Mouse (Mus musculus) spleen, adult 12 weeks (tissue): ENCODE data around the gene Arhgap19.
A peak's percentile ranks its signal among the peaks of the same experiment; 100 is the strongest.

Experiments
- DNase-seq: peaks from one replicate; pipeline ENCODE4 v3.0.0; 2022; ENCODE audit warnings: low spot score

The Arhgap19 gene

DNA sequence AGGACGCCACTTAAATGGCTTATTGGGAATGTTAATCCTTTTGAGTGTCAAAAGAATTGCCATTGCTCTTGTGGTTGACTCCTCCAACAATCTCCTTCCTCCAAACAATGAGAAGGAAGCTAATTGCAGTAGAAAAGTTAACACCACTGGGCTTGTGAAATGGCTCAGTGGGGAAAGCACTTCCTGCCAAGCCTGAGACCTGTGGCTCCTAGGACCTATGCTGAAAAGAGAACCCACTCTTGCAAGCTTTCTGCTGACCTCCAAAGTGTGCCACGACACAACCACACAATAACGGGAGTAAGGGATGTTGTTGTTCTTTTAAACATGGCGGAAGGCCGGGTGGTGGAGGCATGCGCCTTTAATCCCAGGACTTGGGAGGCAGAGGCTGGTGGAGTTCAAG lies 4.3 kb downstream of the Arhgap19 start:
- no peak for DNase-seq

DNA sequence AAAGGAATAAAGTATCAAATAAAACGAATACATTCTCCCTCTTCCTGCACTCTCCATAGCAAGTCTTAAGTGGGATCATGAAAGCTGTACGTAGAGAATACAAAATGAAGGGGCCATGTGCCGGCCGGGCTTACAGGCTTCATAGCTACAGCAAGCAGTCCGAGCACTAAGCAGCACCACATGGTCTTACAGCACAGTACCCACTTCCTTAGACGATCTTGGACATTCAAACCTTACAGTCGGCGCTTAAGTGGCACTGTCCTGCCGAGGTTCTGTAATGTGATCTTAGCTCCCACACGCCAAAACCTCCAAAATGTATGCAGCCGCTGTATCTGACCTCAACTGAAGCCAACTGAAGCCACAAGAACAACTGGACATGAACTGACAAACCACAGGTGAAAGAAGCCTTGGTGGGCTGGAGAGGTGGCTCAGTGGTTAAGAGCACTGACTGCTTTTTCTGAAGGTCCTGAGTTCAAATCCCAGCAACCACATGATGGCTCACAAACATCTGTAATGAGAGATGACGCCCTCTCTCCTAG lies 5.0 kb downstream of the Arhgap19 start:
- no peak for DNase-seq

DNA sequence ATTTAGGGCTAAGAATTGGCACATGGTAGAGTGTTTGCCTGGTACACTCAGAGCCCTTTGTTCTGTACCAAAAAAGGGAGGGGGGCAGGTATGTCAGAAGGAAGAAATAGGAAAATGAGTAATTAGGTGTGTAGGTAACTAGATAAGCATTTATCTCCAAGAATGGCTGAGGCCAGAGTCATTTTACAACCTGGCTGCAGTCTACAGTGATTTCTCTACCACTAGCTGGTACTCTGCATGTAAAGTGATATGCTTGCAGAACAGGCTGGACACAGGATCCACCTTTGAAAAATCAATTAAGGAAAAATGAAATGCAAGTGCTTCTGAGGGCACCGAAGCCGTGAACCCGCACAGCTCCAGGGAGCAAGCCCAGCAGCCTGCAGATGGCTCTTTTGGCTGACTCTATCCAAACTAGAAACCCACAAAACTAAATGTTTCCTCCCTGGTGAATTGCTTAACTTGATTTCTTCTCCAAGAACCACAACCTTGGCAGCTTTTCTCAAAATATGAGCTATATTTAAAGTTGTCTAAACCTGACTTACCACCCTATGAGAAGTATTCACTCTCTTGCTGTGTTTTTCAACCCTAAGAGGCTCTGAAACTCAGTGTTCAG lies 5.6 kb downstream of the Arhgap19 start:
- DNase-seq = no peak

DNA sequence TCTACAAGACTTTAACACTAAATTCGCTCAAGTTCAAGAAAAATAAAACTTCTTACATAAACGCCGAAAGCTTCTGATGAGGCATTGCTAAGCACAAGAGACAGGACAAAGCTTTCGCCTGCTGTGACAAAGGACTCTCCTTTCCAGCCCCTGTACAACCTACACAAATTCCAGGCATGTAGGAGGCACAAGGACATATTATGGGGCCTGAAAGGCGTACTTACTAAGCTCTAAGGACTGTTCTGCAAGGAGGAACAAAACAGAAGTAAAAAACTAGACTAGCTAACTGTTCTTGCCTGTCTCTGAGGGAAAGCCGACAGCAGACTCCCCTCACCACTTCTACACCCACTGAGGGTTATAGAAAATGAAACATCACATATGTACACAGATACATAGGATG lies 6.9 kb downstream of the Arhgap19 start:
- no peak for DNase-seq

DNA sequence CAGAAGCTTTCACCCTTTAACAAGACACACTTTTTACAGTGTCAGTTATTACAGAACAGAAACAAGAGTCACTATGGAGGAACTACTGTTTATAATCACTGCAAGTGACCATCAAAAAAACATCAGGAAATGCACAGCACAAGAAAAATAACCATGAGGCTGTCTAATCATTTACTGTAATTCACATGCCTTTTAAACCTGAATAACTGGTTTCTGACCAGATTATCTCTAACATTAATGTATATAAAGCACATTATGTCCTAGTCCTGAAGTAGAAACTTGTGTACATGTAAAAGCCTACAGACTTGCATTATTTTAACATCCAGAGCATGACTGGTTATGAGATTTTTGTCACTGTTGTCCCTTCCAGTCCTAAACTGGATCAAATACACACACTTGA lies 7.8 kb downstream of the Arhgap19 start:
- no peak for DNase-seq

DNA sequence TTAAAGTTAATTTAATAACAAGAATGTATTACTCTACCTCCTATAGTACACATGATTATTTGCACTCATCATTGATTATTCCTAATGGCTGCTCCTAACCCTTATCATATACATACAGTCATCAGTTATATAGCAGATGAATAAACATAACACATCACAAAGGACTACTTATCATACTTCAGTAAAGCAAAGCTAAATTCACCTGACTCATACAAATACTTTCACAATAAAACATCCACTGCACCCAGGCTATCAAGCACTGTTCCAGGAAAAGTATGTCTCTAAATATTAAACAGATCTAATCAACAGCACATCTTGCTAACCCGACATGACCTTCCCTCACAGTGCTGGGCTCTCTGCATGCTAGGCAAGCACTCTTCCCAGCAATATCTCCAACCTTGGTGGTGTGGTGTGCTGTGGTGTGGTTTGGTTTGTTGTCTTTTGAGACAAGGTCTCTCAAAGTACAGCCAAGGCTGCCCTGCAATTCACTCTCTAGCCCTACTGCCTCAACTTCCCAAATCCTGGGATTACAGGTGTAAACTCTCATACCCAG lies 8.8 kb downstream of the Arhgap19 start:
- DNase-seq = no peak

DNA sequence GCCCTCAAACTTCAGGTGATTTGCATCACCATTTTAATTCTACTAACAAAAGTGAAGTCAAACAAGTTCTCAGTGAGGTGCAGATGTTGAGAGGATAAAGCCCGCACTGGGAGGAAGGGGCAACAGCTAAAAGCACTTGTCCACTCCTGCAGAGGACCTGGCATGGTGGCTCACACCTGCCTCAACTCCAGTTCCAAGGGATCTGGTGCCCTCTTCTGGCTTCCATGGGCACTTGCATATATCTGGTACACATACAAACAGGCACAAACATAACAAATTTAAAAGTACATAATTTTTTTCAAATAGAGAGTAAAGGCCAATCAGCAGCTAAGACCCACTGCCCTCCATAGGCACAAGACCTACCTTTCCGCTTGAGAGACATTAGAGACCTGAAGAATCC lies 10.5 kb downstream of the Arhgap19 start:
- no peak for DNase-seq

DNA sequence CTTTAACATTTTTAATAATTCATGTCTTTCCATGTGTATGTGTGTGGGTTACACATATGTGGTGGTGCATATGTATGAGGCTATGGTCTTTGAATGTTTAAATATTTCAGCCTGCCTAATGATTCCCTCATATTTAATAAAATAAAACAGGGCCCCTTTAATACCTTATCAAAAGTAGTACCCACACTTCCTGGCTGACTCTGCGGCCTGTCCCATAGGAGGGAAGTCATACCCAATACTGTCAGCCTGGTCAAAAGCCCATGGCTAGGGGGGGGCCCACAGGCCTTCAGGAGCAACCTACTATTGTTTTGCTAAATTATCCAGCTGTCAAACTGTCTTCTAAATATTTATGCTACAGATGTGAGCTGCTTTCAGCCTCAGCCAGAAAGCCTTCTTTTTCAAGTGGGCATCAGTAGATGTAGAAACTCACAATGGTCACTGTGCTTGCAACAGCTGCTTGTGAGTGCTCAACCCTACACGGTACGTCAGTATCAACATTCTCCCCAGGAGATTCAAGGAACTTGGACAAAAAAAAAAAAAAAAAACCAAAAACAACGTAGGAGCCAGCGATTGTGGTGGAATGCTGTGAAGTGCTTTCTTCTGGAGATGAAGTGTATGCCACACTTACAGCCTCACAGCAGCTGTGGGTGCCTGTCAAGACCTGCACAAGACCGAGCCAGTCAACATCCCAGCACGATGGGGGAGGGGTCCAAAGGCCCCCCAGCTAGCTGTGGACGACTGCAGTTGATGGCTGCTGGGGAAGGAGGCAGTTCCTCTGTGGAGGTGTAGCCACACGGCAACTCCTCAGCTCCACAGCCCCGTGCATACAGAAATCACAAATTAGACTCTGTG lies 12.5 kb downstream of the Arhgap19 start:
- DNase-seq = no peak

DNA sequence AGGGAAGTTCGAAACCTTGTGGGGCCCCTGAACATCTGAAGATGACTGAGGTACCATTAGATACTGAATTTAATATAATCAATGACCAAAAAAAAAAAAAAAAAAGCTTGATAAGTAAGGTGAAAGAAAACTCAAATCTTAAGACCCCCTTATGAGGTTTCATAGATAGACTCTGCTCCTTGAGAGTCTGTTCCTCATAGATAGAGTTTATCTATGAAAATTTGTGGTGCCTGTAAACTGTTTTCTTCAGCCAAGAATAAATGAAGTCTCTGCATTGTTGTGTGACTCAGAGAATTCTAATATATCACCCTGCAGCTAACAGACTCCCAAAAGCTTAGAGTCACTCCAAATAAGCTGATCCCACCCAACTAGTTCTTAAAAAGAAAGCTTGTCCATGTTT lies 15.0 kb downstream of the Arhgap19 start:
- DNase-seq = no peak

DNA sequence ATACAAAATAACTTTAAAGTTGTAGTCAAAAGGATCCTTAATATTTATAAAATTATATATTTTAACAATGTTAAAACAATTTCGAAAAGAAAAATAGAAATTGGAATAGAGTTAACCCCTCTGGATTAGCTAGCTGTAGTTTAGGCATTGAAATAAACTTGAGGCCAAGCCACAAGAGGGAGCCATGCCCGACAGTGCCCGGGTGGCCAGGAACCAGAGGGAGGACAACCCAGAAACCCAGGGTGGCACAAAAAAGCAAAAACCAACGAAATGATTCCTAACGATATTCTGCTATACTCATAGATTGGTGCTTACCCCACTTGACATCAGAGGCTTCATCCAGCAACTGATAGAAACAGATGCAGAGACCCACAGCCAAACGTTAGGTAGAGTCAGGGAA lies 24.3 kb downstream of the Arhgap19 start:
- no peak for DNase-seq

DNA sequence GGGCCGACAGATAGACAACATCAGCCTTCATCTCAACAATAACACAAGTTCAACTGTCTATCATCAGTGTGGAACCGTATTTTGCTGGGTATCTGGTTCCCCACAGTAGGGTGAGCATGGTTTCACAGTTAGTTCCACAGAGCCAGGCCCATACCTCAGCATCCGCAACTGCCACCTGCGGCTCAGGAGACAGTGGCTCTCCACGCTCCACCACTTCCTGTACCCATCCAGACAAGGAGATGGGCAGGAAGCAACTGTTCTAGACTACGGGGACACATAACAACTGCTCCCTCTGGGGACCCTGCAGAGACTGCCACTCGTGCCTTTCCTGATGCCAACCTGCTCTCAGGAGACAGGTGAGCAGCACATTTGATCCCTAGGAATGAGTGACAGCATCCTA lies 33.1 kb downstream of the Arhgap19 start:
- no peak for DNase-seq

DNA sequence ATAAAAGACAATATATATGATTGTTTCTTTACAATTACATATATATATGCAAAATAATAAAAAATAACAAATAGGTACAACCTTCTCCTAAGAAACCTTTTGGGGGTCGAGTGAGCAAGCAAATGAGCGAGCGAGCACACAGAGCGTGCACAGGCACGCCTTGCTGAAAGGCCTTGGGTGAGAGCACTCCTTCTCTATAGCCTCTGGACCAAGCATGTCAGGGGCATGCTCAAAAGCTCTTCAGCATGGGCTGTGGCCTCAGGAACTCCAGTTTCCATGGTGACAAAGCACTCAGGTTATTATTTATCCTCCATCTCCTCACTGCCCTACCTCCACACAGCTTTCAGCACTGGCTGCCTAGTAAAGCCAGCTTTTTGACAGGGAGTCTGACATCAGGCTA lies 35.2 kb downstream of the Arhgap19 start:
- no peak for DNase-seq

DNA sequence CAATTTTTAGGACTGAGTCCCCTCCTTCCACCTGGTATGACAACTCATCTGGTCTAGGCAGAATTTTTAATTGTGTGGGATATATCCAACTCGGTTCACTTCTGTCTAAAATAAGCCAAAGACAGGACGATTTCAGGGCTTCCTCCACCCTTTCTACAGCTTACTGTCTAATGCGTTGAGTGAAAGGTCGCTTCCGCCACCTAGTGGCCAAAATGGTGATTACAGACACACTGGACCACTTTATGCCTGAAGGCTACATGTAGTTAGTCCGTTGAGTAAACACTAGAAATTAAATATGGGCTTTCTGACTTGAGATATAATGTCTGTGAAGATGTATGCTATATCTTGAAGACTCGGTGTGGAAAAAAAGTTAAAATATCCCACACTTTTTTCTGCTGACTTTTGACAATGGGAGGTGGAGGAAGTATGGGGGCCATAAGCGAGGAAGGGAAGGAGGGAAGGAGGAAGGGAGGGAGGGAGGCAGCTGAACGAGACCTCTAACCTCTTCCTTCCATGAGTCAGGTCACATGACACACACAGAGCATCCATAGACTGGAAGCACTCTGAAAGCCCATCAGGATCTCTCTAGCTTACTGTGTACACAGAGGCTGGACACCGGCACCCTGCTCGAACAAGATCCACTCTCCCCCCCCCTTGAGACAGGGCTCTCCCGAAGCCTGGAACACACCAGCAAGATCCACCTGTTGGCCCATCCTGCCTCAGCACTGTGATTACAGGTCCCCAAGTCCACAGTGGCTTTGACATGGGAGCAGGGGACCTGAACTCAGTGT lies 37.8 kb downstream of the Arhgap19 start:
- DNase-seq = peak; percentile 72

DNA sequence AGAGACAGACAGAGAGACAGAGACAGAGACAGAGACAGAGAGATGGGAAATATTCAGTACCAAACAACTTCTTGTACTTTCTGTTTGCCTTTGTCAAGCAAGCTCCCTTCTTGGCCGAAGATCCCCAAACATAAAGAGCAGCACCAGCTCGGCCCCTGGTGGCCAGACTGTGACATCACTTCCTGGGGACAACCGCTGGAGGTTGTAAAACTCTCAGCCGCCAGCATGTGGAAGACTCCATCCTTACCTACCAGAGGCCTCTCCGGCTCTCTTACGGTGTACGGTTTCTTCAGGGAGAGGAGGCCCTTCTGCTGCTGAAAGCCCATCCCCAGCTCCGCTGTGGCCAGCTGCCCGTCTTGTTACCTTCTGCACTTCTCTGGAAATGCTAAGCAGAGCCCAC lies 40.3 kb downstream of the Arhgap19 start:
- DNase-seq = no peak

DNA sequence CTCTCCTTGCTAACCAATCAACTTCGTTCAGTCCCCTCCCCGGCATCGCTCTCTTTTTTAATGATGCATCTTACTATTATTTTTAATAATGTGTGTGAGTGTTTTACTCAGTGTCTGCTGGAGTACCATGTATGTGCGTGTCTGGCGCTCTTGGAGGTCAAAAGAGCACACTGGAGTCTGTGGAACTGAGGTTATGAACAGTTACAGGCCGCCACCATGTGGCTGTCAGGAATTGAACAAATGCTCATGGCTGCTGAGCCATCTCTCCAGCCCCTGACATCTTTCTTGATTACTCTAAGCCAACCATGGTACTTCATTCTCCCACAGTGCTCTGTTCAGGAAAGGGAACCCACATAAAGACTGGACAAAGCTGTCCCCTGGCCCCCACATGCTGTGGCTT lies 42.1 kb downstream of the Arhgap19 start:
- no peak for DNase-seq

DNA sequence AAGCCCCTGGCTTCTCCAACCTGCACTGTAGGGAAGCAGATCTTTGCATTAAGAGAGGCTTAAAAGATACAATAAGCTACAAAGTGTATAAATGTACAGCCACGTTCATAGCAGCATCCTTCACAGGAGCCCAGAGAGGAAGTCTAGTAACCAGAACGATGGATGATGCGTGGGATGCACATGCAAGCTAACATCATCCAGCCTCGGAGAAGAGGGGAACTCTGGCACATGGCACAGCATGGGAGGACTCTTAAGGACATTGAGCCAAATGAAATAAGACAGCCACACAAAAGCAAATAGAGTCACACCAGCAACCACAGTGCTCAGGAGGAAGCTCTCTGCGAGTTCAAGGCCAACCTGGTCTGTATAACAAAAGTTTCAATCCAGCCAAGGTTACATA lies 42.6 kb downstream of the Arhgap19 start:
- DNase-seq = no peak

DNA sequence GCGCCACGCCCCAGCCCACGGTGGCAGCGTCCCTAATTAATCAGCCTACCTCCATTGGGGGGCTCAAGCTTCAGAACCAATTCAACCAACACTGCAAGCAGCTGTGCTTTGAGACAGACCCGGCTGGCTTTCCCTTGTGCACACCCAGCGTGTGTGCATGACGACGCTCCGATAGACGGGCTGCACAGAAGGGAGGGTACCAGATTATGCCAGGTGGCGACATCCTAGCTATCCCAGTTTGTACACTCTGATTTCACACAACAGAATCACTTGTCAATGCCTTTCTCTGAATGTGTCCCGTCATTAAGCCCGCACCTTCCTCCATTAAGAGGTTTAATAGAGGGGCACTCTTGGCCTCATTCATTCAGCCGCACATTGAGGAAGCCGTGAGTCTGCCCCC lies 47.1 kb downstream of the Arhgap19 start:
- DNase-seq = no peak

DNA sequence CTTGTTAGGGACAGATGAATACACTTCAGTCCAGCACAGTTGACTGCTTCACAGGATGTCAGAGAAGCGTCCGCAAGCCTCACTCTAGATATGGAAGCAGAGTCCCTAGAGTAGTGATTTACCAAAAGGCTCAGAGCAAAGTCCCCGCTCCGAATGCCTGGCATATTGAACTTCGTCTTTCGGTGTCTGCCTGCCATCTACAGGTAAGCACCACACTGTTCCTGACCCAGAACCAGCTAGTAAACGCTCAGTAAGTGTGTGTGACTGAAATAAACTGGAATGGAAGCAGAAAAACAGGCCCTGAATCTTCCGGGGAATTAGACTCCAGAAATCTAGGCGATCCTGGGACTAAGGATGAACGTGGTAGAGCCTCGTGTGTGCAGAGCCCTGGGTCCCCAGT lies 49.9 kb downstream of the Arhgap19 start:
- DNase-seq = no peak

DNA sequence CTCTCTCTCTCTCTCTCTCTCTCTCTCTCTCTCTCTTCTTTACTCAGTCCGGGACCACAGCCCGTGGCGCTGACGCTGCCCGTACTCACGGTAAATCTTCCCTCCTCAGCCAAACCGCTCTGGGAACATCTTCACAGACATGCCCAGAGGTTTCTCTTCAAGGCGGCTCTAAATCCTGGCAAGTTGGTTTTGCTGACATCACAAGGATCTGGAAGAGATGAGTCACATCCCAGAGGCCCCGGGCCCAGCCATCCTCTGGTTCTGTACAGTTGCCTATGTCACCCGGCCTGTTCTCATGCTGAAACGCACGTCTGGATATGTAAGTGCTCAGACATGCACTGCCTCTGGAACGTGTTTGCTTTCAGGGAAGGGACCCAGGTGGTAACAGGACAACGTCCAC lies 54.4 kb downstream of the Arhgap19 start:
- DNase-seq = no peak

DNA sequence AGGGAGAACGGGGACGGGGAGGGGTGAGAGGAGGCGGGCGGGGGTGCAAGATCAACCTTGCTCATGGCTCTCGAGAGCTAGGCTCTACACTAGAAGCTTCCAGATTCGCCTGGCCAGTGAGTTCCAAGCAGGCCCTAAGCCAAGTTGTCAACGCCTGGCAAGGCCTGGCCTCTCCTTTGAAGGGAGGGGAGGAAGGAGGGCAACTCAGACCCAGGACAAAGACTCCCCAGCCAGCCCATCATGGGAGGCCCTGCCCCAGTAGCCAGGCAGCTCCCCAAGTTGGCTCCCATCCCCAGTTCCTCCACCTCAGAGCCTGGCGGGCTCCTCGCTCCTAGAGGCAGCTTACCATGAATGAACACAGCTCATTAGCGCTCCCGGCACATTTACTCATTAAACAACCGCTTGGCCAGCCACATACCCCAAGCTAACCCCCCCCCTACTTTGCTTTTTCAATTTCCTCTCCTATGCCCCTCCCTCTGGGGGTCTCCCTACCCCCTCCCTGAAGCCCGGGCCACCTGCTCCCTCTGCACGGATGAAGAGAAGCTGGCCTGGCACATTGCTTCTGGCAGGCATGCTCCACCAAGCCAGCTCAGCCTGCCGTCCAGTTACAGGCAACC lies 55.8 kb downstream of the Arhgap19 start:
- no peak for DNase-seq

DNA sequence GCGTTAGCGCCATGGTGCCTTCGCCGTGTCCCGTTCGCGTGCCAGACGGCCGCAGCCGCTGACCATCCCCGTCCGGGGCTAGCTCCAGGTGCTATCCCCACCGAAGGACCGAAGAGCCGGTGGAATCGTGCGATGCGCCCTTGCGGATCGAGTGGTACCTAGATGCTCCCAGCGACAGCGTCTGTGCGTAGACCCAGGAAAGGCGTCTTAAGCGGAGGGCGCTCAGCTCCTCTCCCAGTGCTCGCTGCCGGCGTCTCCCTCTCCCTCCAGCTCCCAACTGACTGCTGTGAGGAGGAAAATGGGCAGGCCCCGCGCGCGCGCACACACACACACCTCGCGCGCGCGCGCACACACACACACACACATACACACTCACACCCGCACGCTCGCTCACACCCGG lies 58.5 kb downstream of the Arhgap19 start, which contains the start of gene Slit1:
TSS of gene Slit1 (minus strand) at position 270 of the 400 bp plus-strand sequence.
- DNase-seq = no peak

DNA sequence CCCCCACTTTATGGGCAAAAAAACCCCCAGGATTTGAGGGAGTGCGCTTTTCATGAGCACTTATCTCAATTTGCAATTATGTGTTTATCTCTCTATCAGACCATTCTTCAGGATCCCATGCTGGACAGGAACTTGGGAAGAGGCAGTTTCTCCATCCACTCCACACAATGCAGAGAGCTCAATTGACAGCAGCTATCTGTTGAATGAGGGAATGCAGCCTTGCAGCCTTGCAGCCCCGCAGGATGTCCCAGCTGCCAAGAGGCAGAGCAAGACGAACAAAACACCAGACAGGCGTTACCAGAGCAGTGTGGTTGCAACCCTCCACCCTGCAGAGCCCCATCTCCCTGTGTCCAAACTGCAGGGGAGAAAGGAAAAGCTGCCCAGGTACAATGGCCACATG lies 63.0 kb downstream of the Arhgap19 start:
- no peak for DNase-seq
